Mouse (Mus musculus) megakaryocyte, adult 5-6 weeks (primary cell): Measurements from ENCODE around the gene Krt86. TPM values are rescaled to one million over a fixed set of nuclear protein-coding genes. Genes with fewer than 3 reads are reported as not detected.

ENCODE experiments used
- ATAC-seq: 2 replicates; pipeline ENCODE4 v1.8.0; 2016; ENCODE audit warnings: mild to moderate bottlenecking, inconsistent platforms; ENCODE audit not compliant: poor library complexity, severe bottlenecking
- total RNA-seq, 2 experiments: library from RNA; stranded (forward) in 1 of 2; stranded (reverse) in 1 of 2; fragments of 153-499, 151-499 nt in 1 of 2; fragments of 221-1000, 200-1000 nt in 1 of 2; gene quantifications; 2 replicates each; pipeline versions ENCODE4 v1.2.3 to v1.2.4; 2015 to 2017

Krt86 gene
- 0.33 and 1.4 TPM in 2 replicates for total RNA-seq (2015)
- total RNA-seq (2017), result 0.59 and 0.81 TPM in 2 replicates

DNA sequence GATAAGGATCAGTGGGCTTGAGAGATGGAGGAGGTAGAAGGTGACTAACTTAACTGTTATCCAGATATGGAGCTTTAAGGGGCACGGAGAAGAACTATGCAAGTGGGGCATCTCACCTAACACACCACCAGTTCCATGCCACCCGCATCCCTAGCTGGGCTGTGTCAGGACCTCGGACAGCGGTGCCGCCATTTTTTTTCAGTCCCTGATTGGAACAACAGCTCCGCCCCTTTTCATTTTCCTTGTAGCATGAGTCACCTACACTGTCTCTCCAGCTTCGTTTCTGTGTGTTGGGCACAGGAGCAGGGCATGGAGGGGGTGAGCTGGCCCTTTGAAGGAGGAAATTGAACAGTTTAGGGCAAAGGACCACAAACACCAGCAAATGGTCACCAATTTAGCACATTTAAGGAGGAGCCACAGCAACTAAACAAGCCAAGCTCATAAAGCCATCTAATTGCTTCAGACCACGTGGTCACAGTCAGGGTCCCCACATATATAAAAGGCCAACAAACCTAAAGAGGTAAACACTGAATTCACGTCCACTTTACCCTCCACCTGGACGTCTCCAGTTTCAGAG lies at the start of gene Krt86:
Krt86 (plus strand) TSS at position 527 of the 577 bp plus-strand sequence.
- ATAC-seq, result no peak

DNA sequence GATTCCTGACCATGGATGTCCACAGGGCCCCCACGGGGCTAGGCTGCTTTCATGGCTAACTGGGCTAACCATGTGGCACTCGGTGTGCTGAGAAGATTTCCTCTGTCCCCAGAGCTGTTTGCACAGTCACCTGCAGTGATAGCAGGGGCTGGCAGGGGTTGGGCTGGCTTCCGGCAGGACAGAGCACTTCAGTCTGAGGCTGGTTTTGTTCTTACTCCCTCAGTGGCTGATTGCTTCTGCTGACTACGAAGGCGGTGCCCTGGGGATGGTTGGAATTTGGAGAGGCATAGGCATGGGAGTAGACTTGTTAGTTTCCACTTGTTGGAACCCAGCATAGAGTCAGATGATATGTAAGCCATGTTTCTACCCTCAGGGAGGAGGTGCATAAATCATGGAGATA lies 48.4 kb upstream of the Krt86 start:
- no peak for ATAC-seq

DNA sequence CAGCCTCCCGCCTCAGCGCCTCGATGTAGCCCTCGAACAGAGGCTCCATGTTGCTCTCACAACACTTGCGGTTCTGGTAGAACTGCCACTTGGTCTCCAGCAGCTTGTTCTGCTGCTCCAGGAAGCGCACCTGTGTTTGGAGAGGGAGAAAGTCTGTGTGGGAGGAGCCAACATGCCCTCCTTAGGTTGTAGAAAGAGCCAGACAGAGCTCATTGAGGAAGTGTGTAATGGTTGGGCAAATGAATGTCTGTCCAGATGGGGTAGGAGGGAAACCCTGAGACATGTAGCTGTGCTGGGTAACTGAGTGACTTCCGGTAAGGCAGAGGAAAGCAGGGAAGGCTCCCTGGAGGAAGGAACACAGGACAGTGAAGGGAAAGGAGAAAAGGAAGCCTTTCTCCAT lies 36.7 kb upstream of the Krt86 start:
- ATAC-seq, result no peak

- ATAC-seq, result no peak
Observed at GRCm38 (mm10) chr15:101438555-101438954, 34.7 kb upstream of the Krt86 start, which contains the start of gene Krt87. Gene Krt87, minus strand, starts transcription at chr15:101438804.

DNA sequence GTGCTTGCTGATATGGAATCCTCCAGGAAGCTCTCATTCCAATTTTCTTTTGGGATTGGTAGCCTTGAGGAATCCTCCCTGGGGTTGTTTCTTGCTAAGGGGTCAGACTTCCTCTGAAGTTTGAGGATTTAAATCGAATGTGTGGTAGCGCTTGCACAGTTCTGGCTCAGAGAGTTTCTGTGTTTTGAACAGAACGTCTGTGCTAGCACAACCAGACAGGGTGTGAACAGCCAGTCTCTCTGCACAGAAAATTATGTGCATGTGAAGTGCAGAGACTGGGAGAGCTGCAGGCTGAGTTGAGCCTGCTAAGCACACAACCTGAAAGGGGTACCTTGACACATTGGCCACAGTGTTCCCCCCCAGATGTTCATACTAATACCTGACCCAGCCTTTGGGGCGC lies 32.4 kb upstream of the Krt86 start:
- ATAC-seq, result no peak

GRCm38 (mm10) chr15:101446572-101446971 lies 26.7 kb upstream of the Krt86 start:
- ATAC-seq, result no peak

GRCm38 (mm10) chr15:101447444-101447843 lies 25.8 kb upstream of the Krt86 start, which contains the start of gene Krt88:
Gene Krt88, plus strand, starts transcription at chr15:101447744.
- ATAC-seq, result no peak

GRCm38 (mm10) chr15:101453093-101453736 lies 20.1 kb upstream of the Krt86 start:
- ATAC-seq, result peak; percentile 94

GRCm38 (mm10) chr15:101454774-101455173 lies 18.5 kb upstream of the Krt86 start:
- ATAC-seq, result no peak

- no peak for ATAC-seq
Observed at GRCm38 (mm10) chr15:101455292-101455691, 18.0 kb upstream of the Krt86 start.

DNA sequence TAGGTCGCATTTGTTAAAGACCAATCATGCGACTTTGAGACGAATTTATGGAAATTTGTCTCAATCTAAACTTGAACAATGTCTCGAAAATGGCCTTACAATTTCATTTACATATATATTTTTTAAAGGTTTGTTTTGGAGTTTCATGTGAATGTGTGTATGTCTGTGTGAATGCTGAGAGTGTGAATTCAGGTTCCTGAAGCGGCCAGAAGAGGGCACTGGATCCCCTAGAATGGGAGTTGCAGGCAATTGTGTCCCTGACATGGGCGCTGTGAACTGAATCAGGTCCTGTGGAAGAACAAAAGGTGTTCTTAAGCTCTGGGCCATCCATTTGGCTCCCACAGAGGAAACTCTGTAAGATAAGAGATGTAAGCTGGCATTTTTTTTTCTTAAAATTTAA lies 17.4 kb upstream of the Krt86 start:
- no peak for ATAC-seq

GRCm38 (mm10) chr15:101458361-101458930 lies 14.8 kb upstream of the Krt86 start:
- ATAC-seq, result no peak

- ATAC-seq, result peak; percentile 59
Observed at GRCm38 (mm10) chr15:101459283-101459682, 14.0 kb upstream of the Krt86 start.

- no peak for ATAC-seq
Observed at GRCm38 (mm10) chr15:101463651-101464050, 9.6 kb upstream of the Krt86 start, which contains the start of gene Krt81. Gene Krt81, minus strand, starts transcription at chr15:101463751.

DNA sequence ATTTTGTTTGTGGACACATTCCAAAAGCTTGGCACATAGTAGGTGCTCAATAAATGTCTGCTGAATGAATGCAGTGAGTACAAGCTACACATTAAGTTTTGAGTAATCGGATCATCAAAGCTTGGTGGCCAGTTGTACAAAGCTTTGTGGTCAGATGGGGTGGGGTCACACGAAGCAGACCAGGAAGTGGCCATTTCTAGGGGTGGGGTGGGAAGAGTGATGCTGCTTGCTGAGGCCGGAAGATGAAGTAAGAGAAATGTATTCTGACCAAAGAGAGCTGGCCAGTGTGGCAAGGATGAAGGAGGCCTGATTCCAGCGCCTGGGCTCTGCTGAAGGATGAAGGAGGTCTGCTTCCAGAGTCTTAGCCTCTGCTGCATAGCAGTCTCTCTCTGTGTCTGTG lies 4.2 kb upstream of the Krt86 start:
- peak; percentile 96 for ATAC-seq

DNA sequence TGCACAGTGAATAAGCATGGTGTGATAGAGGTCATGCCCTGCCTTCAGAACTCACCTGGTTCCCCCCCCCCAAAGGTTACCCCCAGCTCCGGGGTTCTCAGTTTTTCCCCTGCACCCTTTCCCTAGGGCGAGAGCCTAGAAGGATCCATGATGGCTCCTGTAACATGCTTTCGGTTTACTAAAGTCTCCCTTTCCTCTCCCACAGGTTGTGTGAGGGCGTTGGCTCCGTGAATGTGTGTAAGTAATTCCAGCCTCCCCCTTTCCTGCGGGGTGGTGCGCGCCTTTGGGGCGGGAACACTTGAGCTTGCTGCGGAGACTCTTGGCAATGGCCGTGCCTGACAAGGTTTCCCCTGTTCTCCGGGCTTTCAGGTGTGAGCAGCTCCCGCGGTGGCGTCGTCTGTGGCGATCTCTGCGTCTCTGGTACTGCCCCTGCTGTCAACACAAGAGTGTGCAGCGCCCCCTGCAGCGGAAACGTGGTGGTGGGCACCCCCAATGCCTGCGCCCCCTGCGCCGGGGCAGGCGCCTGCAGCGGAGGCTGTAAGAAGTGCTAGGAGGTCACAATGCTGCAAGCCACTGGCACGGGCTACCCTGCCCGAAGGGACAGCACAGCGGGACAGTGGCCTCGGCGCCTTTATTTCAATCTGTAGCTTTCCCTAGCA lies 5.9 kb downstream of the Krt86 start:
- ATAC-seq, result peak; percentile 62

DNA sequence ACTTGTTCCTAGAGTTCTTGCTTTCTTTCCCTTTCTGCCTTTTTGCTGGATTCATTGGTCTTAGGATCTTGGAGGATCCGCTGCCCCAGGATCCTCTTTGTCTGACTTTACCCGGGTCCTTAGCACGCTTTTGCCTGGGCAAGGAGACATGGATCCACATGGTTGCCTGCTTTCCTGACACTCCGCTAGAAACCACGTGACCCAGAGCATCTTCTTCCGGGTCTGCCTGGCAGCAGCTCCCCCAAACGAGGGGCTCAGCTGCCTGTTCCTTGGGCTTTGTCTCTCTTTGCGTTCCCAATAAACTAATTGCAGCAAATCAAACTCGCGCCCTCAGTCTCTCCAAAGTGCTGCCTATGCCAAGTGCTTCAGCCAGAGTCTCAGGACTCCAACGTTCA lies 6.4 kb downstream of the Krt86 start:
- no peak for ATAC-seq

DNA sequence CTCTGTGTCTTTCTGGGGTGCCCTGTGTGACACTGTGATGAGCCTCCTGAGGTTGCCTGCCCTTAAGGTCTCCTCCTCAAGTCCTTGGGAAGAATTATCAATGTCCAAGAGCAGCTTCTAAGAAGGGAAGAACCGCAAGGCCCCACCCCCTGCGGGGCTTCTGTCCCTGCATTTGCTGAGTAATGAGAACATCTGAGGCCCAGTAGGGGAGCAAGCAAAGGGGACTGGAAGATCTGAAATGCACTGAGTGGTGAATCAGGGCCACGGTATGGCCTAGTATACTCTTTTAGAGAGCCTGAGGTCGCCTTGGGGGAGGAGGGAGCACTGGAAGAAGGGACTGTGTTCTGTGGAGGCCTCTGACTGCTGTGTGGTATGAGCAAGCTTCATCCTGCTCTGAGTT lies 8.8 kb downstream of the Krt86 start:
- no peak for ATAC-seq

GRCm38 (mm10) chr15:101483646-101484045 lies 10.4 kb downstream of the Krt86 start:
- ATAC-seq, result no peak

DNA sequence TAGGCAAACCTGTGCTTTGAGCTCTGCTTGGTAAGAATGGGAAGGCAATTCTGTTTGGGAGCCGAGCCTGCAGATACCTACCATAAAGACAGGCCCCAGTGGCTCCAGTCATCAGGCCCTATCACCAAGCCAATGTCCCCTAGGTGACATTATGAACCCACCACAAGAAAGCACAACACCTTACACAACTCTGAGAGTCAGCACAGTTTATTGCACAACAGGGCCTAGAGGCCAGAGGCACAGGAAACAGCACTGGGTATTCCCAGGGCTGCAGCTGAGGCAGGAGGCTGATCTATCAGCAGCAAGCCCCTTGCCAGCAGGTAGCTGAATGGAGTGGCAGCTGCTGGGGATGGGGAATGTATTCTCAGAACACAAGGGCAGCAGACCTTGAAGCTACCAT lies 11.7 kb downstream of the Krt86 start:
- peak; percentile 49 for ATAC-seq

DNA sequence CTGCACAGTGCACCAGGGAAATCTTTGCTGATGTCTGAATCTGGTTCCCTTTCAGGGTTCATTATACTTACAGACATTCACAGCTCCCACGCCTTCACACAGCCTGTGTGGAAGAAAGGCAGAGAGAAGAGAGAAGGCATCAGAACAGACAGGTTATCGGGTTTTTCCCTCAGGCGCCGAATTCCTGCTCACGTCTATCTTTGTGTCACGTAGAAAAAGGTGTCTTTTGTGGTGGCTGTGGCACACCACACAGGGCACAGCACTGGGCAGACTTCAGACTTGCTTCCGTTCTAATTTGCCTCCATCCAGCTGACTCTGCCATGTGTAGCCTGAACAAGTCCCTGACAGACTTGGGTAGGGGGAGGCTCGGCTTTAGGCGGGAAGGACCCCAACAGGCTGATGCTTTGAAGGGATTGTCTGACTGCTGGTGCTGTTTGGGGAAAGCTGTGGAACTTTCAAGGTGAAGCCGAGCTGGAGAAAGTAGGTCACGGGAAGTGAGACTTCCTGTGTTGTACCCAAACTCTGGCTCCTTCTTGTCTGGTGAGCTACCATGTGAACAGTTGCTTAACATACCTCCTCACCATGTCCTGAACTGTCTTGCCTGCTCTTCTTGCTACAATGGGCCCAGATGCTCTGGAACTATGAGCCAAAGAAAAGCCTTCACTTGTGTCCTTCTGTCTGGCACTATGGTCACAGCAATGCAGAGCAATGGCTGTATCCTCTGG lies 12.8 kb downstream of the Krt86 start:
- 0 out of 2 replicates have a peak, but pooled peaks have one; percentile 19 for ATAC-seq
